ENCODE assay signal across 28 mouse cellular contexts in the genomic region with DNA sequence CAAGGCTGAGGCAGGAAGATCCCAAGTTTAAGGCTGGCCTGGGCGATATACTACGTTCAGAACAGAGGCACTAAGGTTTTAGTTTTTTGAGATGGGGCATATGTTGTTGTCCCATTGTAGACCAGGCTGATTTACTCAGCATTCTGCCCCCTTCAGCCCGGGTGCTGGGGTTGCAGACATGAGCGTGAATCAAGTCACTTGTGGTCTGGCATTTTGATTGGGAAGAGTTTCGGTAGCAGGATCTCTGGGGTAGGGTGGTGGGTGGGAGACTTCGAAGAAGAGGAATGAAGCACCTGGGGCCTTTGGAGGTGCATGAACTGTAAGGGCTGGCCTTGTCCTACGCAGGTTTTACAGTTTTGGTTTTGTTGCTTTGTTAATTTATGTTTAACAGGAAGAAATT.
"Had no signal": no experiment of that assay in that cellular context is flagged by ENCODE, and none has a peak within 500 bp of the region (broad histone marks: within the 10 kb centered on the region; RNA-seq: fewer than 3 reads in every experiment).

No protein-coding gene starts in this region.

- H3K9me3 ChIP-seq: embryonic facial prominence, embryonic 12.5 days; embryonic facial prominence, embryonic 13.5 days; embryonic facial prominence, embryonic 15.5 days; forebrain, embryonic 12.5 days; forebrain, embryonic 15.5 days had no signal

- H3K4me3 ChIP-seq: embryonic facial prominence, embryonic 10.5 days; embryonic facial prominence, embryonic 12.5 days; embryonic facial prominence, embryonic 13.5 days; embryonic facial prominence, embryonic 15.5 days; erythroblast, embryonic 14.5 days; forebrain, embryonic 10.5 days; forebrain, embryonic 12.5 days; forebrain, embryonic 13.5 days; forebrain, embryonic 15.5 days; gastrocnemius, adult 2 months had no signal

- H3K27ac ChIP-seq: embryonic facial prominence, embryonic 10.5 days; embryonic facial prominence, embryonic 12.5 days; embryonic facial prominence, embryonic 13.5 days; embryonic facial prominence, embryonic 15.5 days; forebrain, embryonic 10.5 days; forebrain, embryonic 12.5 days; forebrain, embryonic 13.5 days; forebrain, embryonic 15.5 days; gastrocnemius, adult 2 months had no signal

- H3K9ac ChIP-seq: embryonic facial prominence, embryonic 12.5 days; embryonic facial prominence, embryonic 13.5 days; embryonic facial prominence, embryonic 15.5 days; forebrain, embryonic 12.5 days; forebrain, embryonic 13.5 days; forebrain, embryonic 15.5 days; forebrain, postnatal 0 days had no signal

- H3K27me3 ChIP-seq: embryonic facial prominence, embryonic 12.5 days; embryonic facial prominence, embryonic 13.5 days; embryonic facial prominence, embryonic 15.5 days; forebrain, embryonic 12.5 days; forebrain, embryonic 13.5 days; forebrain, embryonic 15.5 days had no signal

- DNase-seq: cerebellum, adult 18-20 months; cerebellum, adult 2 months; cerebellum, adult 8-10 months; cerebellum, adult 9-10 months; cerebellum, adult 9-11 months; cerebellum, postnatal 10 days; cerebellum, postnatal 14 days; cerebellum, postnatal 25 days; cerebellum, postnatal 36 days; embryo, embryonic 11 days; forebrain, postnatal 0 days; gastrocnemius, adult 2 months; gastrocnemius, postnatal 10 days; gastrocnemius, postnatal 14 days; gastrocnemius, postnatal 25 days; gastrocnemius, postnatal 36 days; heart, adult 18-20 months had no signal

- ATAC-seq: forebrain, embryonic 13.5 days; forebrain, embryonic 14.5 days; forebrain, embryonic 15.5 days; forebrain, embryonic 16.5 days; forebrain, postnatal 0 days had no signal

- H3K4me1 ChIP-seq: embryonic facial prominence, embryonic 10.5 days; embryonic facial prominence, embryonic 12.5 days; embryonic facial prominence, embryonic 13.5 days; embryonic facial prominence, embryonic 15.5 days; forebrain, embryonic 10.5 days; forebrain, embryonic 12.5 days; forebrain, embryonic 13.5 days; forebrain, embryonic 15.5 days had no signal

- H3K4me2 ChIP-seq: embryonic facial prominence, embryonic 12.5 days; embryonic facial prominence, embryonic 13.5 days; embryonic facial prominence, embryonic 15.5 days; forebrain, embryonic 12.5 days; forebrain, embryonic 13.5 days; forebrain, embryonic 15.5 days had no signal
